Mouse (Mus musculus): ENCODE data around the gene Rnasel.

Gene Rnasel

GRCm38 (mm10) chr1:153749211-153749801 lies at the start of gene Rnasel:
Rnasel (plus strand) TSS chr1:153749426.
- DNase-seq: peak; percentile 65 to 72

- DNase-seq: no peak
These were observed 48.7 kb upstream of the Rnasel start for GRCm38 (mm10) chr1:153700448-153701063.

- no peak for DNase-seq
These were observed 47.8 kb upstream of the Rnasel start for GRCm38 (mm10) chr1:153701461-153701860.

- no peak for DNase-seq
These were observed 46.9 kb upstream of the Rnasel start for GRCm38 (mm10) chr1:153702166-153702852.

- no peak for DNase-seq
These were observed 46.3 kb upstream of the Rnasel start for GRCm38 (mm10) chr1:153702853-153703410.

GRCm38 (mm10) chr1:153703445-153703991 lies 45.7 kb upstream of the Rnasel start:
- DNase-seq: no peak

- no peak for DNase-seq
These were observed 45.1 kb upstream of the Rnasel start for GRCm38 (mm10) chr1:153704174-153704573.

- no peak for DNase-seq
These were observed 44.2 kb upstream of the Rnasel start for GRCm38 (mm10) chr1:153704996-153705395.

- no peak for DNase-seq
These were observed 40.6 kb upstream of the Rnasel start for GRCm38 (mm10) chr1:153708626-153709025.

GRCm38 (mm10) chr1:153709451-153709850 lies 39.8 kb upstream of the Rnasel start:
- no peak for DNase-seq

- no peak for DNase-seq
These were observed 37.5 kb upstream of the Rnasel start for GRCm38 (mm10) chr1:153711544-153712262.

GRCm38 (mm10) chr1:153712633-153713032 lies 36.6 kb upstream of the Rnasel start:
- no peak for DNase-seq

- DNase-seq: no peak
These were observed 31.2 kb upstream of the Rnasel start for GRCm38 (mm10) chr1:153717990-153718389.

- no peak for DNase-seq
These were observed 28.3 kb upstream of the Rnasel start for GRCm38 (mm10) chr1:153720935-153721334.

- DNase-seq: no peak
These were observed 27.5 kb upstream of the Rnasel start for GRCm38 (mm10) chr1:153721565-153722310.

- DNase-seq: no peak
These were observed 25.8 kb upstream of the Rnasel start for GRCm38 (mm10) chr1:153723426-153723825.

GRCm38 (mm10) chr1:153726636-153727035 lies 22.6 kb upstream of the Rnasel start:
- no peak for DNase-seq

- no peak for DNase-seq
These were observed 19.4 kb upstream of the Rnasel start for GRCm38 (mm10) chr1:153729806-153730205.

GRCm38 (mm10) chr1:153730671-153731070 lies 18.6 kb upstream of the Rnasel start:
- peak in 1 of 2 experiments; percentile 17 for DNase-seq

GRCm38 (mm10) chr1:153733181-153733580 lies 16.0 kb upstream of the Rnasel start:
- DNase-seq: peak in 1 of 2 experiments; percentile 42

GRCm38 (mm10) chr1:153734866-153735265 lies 14.4 kb upstream of the Rnasel start:
- no peak for DNase-seq

GRCm38 (mm10) chr1:153736096-153736495 lies 13.1 kb upstream of the Rnasel start:
- DNase-seq: no peak
